Mouse (Mus musculus) c-Kit-positive CD71-negative TER-119-negative erythroid progenitor cells, embryonic 14.5 days (primary cell): Measurements from ENCODE around the gene Abhd16a.
A peak's percentile ranks its signal among the peaks of the same experiment; 100 is the strongest.
"Not testable (repeated sequence)": the region's sequence is repeated elsewhere in the genome, so short reads cannot be mapped to it uniquely, and the experiment has no call there.

Source experiments
- DNase-seq: peaks from one replicate; pipeline ENCODE4 v3.0.0-alpha.2; 2013; ENCODE audit warnings: low read depth

Abhd16a gene

DNA sequence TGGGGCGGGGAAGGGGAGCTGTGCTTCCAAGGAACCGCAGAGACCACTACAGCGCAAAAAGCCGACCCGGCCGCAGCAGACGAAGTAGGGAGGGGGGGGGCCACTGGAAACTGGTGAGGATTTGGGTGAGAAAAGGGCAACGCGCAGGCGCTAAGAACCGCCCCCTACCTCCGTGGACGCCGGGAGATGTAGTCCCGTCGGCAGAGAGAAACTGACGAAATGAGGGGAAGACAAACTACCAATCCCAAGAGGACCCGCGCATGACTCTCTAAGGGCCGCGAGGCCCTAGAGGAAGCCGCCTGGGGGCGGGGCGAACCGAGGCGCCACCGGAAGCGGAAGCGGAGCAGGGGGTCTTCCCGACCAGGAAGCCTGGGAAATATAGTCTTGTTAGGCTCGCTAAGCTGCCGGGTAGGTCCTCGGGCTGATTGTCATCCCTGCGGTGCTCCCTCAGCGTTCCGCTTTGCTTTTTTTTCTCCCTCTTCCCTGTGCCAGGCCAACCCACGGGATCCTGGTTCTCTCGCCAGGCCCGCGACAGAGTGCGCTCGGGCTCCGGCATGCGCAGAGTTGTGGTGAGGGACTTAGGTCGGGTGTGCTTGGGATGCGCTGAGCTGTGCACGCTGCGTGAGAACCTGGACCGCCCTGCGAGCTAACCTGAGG lies 32.2 kb downstream of the Abhd16a start, which contains the start of gene Gpank1:
Gene Gpank1 (plus strand): TSS at position 313 of the 657 bp plus-strand sequence.
- peak; percentile 98 for DNase-seq

GRCm38 (mm10) chr17:35121871-35122303 lies 32.8 kb downstream of the Abhd16a start, which contains the start of gene Csnk2b:
Gene Csnk2b (minus strand): TSS chr17:35122053.
- DNase-seq: peak; percentile 55

DNA sequence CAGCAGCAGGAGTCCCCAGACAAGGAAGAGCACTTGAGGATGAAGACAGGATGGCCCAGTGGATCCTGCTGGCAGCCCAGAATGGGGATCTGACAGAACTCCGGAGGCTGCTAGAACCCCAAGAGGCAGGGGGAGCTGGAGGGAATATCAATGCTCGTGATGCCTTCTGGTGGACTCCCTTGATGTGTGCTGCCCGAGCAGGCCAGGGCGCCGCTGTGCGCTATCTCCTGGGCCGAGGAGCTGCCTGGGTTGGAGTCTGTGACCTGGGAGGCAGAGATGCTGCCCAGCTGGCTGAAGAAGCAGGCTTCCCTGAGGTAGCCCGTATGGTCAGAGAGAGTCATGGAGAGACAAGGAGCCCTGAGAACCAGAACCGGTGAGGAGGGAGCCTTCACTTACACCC lies 34.2 kb downstream of the Abhd16a start:
- DNase-seq: not testable (repeated sequence)

GRCm38 (mm10) chr17:35124261-35124896 lies 35.3 kb downstream of the Abhd16a start:
- DNase-seq: not testable (repeated sequence)

GRCm38 (mm10) chr17:35125081-35125480 lies 36.0 kb downstream of the Abhd16a start:
- DNase-seq: no peak

GRCm38 (mm10) chr17:35125578-35125977 lies 36.5 kb downstream of the Abhd16a start:
- no peak for DNase-seq

GRCm38 (mm10) chr17:35126206-35126611 lies 37.1 kb downstream of the Abhd16a start, which contains the start of gene D17H6S53E:
Gene D17H6S53E (plus strand): TSS chr17:35126373.
- DNase-seq: peak; percentile 56

- no peak for DNase-seq
Measured at GRCm38 (mm10) chr17:35127017-35127416, 38.0 kb downstream of the Abhd16a start.

- DNase-seq: no peak
Measured at GRCm38 (mm10) chr17:35128996-35129395, 39.9 kb downstream of the Abhd16a start.

DNA sequence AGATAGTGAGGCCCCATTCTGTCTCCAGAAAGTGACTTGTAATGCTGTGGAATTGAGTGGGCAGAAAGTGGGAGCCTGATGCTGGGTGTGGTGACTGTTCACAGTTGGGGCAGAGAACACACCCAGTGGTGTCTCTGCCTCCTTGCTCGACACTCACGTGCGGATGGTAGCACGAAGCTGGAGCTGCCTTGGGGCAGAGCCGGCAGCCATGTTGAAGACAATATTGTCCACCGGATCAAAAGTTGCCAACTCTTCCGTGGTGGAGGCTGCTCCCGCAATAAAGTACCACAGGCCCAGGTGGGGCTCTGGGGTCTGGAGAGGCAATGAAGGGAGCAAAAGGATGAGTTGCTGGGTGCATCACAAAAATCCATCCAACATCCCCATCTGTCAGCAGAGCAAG lies 42.0 kb downstream of the Abhd16a start:
- DNase-seq: no peak

GRCm38 (mm10) chr17:35131500-35132173 lies 42.6 kb downstream of the Abhd16a start, which contains the start of gene Apom:
Gene Apom (minus strand): TSS chr17:35132050.
- DNase-seq: no peak

DNA sequence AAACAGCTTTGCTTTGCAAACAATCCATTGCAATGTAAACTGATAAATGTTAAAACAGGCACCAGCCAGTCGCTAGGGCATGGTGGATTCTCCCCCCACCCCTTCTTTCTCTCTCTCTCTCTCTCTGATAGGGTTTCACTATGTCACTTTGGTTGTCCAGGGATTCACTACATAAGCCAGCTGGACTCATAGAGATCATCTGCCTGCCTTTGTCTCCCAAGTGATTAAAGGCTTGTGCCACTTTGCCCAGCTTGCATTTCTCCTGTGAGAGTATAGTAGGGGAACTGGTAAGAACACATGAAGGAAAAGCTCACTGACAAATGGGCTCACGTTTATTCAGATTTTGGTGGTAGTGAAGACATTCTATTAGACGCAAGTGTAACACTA lies 43.1 kb downstream of the Abhd16a start:
- no peak for DNase-seq

DNA sequence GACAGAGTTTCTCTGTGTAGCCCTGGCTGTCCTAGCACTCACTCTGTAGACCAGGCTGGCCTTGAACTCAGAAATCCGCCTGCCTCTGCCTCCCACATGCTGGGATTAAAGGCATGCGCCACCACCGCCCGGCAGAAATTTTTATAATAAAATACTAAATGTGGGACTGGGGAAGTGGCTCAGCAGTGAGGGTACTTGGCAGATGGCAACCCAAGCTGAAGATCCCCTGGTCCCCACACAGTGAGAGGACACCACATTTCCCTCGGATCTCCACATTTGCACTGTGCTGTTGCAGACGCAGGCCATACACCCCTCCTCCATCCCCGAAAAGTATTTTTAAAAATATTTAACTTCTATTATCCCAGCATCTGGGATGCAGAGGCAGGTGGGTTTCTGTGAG lies 44.5 kb downstream of the Abhd16a start:
- no peak for DNase-seq

DNA sequence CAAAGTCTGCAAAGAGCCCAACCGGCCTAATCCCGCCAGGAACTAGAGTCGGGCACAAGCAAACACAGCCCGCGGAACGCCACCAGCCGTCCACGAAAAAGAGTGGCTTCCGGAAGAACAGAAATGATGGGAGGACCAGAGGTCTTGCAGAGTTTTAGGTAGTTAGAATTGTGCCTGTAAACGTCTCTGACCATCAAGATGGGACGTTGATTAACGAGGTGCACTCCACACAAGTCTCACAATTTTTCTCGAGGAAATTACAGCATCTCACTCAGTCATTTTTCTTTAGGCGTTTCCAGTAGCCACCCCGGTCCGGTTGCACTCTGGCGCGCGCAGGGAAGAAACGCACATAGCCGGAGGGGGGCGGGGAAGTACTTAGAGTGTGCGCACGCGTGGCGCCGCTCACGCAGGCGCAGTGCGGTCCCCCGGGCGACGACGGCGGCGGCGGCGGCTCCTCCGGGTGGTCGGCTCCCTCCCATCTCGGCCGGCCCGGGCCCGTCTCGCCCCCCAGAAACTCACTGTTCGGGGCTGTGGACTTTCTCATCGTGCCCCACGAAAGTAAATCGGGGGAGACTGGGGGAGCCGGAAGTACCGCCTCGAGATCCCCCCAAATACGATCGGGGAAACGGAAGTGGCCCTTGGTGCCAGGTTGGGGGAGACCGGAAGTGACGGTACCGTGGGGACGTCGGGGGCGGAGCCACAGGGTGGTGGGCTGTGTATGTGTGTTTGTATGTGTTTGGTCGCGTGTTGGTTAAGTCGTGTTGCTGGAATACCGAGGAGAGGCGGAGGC lies 45.9 kb downstream of the Abhd16a start, which contains the start of gene Bag6:
Gene Bag6 (plus strand): TSS at position 378 of the 790 bp plus-strand sequence.
- DNase-seq: peak; percentile 87

GRCm38 (mm10) chr17:35135591-35136320 lies 46.7 kb downstream of the Abhd16a start:
- DNase-seq: peak; percentile 47

GRCm38 (mm10) chr17:35139269-35139668 lies 50.2 kb downstream of the Abhd16a start:
- no peak for DNase-seq

DNA sequence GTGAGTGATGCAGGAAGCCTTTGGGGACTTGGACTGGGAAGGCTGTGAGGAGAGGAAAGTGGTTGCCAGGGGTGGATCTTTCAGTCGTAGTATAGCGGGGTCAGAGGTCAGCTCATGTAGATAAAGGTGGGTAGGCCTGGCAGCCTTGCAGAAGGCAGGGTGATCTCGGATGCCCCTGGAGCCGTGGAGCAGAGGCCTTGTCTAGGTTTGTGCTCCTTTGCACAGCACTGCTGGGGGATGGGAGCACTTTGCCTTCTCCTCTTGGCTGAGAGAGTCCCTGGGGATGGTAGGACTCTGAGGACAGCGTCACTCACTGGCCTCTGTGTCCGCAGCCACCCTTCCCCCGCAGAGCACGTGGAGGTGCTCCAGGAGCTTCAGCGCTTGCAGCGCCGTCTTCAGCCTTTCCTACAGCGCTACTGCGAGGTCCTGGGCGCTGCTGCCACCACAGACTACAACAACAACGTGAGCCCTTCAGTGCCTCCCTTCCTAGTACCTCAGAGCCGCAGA lies 51.5 kb downstream of the Abhd16a start:
- no peak for DNase-seq

GRCm38 (mm10) chr17:35141971-35142370 lies 52.9 kb downstream of the Abhd16a start:
- DNase-seq: no peak

- no peak for DNase-seq
Measured at GRCm38 (mm10) chr17:35146139-35146538, 57.1 kb downstream of the Abhd16a start.

DNA sequence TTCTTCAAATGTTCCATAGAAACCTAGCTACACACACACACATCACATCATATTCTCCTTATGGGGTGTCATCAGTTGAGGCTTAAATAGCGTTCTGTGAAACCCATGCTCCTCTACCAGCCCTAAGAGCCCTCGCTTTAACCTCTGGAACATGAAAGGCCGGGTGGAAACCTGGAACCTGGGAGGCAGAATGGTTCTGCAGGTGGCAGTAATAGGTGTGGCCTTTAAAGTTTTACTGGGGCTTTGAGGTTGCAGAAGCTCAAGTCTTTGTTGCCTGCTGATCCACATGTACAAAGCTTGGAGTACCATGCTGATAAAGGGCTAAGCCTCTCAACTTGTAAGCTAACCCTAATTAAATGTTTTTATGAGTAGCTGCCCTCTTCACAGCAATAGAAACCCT lies 58.3 kb downstream of the Abhd16a start:
- DNase-seq: no peak
